Mouse (Mus musculus): ENCODE data around the gene Tmem207.
A peak's percentile ranks its signal among the peaks of the same experiment; 100 is the strongest.
"Not testable (repeated sequence)": the region's sequence is repeated elsewhere in the genome, so short reads cannot be mapped to it uniquely, and the experiment has no call there.

The Tmem207 gene

DNA sequence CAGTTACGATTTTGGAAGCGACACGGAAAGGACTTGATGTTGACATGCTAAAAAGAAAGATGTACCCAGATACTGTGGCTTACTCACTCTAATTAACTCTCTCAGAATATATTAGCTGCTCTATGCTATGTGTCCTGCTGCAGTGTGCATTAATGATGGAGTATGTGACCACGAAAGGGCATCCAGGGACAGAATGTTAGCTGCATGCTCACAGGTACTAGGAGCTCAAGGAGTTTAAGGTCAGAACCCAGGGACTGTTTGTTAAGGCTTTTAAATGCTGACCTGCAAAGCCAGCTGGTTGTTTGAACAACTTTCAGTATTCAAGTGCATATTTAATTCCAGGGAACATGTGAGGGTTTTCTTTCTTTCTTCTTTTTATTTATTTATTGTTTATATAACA is at the start of gene Tmem207:
TSS of gene Tmem207 (minus strand) at position 101 of the 400 bp plus-strand sequence.
- DNase-seq (ENCODE audit: low spot score in 2 of 2): no peak

DNA sequence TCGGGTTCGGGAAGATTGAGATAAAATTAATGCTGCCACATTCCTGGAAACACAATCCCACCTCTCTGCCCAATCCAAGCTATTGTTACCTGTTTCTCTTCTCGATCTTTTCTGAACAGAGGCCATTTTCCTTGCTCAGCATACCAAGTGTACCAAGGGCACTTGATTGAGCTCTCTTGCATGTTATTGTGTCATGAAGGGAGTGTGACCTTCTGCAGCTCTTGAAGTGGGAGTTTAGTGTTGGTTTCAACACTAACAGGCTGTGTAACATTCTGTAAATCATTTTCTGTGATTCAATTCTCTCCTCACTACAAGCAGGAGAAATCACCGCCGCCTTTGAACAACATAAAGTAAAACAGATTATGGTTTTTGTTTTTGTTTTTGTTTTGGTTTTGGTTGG is 47.6 kb upstream of the Tmem207 start:
- no peak for DNase-seq (ENCODE audit: low spot score in 2 of 2)

DNA sequence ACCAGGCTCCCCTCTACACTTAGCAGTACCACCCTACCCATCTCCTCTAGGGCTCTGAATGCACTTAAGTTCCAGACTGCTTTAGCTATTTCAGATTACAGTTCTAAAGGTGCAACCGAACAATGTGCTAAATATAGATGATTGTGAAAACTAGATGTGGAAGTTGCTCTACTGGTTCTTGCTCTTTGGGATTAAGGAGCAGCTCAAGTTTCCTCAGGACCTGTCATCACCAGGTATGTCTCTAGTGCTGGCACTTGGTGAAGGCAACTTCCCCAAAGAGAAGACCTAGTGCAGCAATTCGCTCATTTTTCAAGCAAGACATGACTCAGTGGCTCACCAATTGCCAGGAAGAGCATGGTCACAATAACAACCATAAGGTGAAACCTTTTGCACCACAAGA is 45.3 kb upstream of the Tmem207 start:
- no peak for DNase-seq (ENCODE audit: low spot score in 2 of 2)

DNA sequence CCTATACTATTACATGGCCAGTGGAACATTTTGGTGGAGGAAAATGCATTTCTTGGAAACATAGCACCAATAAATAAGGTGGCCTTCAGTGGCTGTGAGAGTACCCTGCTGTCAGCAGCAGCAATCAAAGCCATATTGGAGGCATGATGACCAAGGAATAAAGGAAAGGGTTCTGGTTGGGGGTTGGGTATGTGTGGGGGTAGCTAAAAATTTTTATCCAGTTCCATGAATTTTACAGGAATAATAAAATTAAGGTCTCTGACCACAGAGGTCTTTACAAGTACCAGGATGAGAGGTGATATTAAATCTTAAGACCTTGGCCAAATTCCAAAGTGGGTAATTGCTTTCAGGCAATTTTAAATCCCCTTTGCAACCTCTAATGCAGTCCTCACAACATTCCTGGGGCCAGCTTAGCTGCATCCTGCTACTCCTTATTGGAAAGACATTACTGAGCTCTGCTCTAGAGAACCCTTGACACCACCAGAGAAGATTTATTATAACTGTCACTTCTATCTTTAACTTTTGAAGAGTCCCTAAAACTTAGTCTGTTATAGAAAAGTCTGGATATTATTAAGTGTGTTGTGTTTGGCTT is 42.9 kb upstream of the Tmem207 start:
- no peak for DNase-seq (ENCODE audit: low spot score in 2 of 2)

DNA sequence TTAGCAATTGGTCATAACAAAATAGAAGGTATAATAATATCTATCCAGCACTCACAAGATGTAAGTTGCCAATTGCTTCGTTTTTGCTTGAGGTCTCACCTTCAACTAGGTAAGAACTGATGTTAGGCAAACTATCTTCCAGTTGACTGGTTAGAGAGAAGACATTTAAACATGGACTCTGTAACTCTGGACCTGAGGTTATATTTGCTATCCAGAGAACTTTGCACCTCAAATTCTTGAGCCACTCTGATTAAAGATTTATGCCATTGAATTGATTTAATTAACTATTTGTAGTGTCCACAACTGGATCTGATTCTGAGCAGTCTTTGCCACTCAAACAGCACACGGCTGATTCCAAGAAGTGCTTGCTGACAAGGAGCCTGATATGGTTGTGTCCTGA is 36.2 kb upstream of the Tmem207 start:
- no peak for DNase-seq (ENCODE audit: low spot score in 2 of 2)

DNA sequence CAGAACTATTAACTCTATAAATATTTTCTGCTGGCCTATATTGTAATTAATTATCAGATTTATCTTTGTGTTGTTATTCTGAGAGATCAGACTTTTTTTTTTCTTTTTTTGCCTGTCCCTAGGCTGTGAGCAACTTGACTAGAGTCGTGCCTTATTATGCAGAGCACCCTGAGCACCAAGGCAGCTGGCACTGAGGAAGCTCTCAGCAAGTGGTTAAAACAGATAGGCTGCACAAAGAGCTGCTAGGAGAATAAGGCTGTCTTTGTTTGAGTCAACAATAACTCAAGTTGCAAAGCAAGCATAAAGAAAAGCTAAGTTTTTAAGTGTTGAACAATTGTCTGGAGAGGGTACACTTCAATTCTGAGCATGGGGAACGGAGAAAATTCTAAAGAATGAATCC is 35.2 kb upstream of the Tmem207 start:
- no peak for DNase-seq (ENCODE audit: low spot score in 2 of 2)

DNA sequence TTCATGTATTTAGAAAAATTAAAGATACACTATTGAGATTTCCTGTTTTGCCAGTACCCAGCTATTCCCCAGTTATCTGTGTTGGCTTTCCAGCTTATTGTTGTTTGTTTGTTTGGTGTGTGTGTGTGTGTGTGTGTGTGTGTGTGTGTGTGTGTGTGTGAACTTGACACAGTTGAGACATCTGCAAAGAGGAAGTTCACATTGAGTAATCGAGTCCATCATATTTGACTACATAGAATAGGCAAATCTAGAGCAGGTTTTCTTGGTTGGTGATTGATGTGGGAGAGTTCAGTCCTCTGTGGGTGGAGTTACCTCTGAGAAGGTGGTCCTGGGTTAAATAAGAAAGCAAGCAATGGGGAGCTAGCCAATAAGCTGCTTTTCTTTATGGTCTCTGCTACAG is 32.2 kb upstream of the Tmem207 start:
- no peak for DNase-seq (ENCODE audit: low spot score in 2 of 2)

DNA sequence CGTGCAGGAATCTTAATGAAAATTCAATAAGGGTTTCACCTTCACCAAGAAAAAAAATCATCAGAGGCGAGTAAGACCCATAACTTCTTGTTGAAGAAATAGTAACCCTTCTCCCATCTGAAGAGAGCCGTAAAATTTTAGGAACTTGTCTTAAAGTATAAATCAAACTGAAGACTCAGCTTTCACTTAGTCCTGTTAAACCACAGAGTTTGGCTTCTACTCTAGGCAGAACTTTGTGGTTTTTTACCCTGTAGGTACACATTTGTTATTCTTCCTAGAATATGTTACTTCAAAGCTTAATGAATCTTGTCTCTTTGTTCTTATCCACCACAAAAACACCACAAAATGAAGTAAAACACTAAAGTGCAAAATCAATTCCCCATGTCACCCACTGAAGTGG is 25.7 kb upstream of the Tmem207 start:
- no peak for DNase-seq (ENCODE audit: low spot score in 2 of 2)

DNA sequence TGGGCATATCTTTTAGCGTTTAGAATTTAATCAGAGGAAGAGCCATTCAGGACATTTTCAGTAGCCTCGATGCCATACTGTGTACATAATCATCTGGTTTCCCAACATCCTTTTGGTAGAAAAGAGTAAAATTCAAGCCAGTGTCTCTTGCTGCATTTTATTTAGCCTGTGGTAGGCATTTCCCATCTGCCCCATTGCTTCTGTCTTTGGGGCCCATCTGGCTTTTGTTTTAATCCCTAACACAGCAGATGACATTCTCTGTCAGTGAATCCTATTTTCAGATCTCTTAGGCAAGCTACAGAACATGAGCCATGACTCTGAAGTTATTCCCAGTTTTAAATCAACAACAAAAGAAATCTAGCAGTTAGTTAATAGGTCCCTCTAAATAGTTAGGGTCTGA is 22.7 kb upstream of the Tmem207 start:
- peak in 1 of 2 experiments; percentile 7 for DNase-seq (ENCODE audit: low spot score in 2 of 2)

DNA sequence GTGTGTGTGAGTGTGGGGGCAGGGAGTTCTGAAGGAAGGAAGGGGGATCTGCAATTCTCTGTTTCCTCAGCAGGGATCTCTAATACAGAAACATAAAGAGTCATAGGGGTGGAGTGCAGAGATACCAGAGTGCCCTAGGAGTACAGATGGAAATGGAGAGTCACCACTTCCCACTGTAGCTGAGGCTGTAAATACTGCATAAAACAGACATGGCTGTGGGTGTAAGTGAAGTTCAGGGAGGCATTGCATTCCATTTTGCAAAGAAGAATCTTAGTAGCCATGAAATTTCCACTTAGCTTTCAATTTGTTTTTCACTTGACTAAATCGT is 20.3 kb upstream of the Tmem207 start:
- DNase-seq (ENCODE audit: low spot score in 2 of 2): no peak

DNA sequence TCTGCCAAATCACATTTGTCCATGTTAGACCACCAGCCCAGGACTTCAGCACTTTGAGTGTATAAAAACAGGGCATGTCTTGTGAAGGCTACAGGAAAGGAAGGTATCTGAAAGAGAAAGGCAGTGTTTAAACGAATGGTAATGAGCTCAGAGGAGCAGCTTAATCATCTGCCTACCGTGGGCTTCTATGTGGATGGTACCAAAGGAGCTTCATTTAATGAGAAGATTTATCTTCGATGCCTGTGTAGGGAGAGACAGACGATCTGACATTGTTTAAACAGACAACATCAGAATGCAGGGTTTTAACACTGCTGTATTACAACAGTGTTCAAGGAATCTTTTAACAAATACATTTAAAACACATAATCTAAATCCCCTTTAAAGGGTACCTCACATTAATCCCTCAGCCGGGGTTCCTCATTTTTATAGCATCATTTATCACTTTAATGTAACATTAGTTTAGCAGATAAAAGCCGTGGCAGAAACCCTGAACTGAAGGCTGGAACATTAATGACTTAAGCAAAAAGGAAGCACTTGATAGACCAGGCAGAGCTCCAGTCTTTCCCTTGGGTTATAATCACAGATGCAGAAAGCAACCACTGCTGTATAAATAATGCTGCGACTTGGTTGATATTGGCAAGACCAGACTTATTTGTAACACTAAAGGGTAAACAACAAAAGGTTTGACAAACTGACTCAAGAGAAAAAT is 19.8 kb upstream of the Tmem207 start:
- no peak for DNase-seq (ENCODE audit: low spot score in 2 of 2)

DNA sequence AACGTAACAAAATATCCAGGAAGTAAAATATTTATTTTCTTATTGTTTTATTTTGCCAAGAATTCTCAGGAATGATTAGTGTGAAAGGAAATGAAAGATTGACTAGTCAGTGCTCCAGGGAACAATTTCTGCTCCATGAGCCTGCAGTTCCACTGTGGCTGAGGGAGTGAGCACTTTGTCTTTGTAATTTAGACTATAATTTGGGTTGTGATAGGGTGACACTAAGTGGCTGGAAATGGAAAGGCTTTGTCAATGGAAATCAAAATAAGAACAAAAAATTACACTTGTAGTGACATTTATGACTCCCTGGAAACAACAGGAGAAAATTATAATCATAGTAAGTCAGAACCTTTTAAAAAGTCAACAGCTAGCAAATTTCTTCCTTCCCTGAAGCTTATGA is 5.7 kb upstream of the Tmem207 start:
- no peak for DNase-seq (ENCODE audit: low spot score in 2 of 2)

DNA sequence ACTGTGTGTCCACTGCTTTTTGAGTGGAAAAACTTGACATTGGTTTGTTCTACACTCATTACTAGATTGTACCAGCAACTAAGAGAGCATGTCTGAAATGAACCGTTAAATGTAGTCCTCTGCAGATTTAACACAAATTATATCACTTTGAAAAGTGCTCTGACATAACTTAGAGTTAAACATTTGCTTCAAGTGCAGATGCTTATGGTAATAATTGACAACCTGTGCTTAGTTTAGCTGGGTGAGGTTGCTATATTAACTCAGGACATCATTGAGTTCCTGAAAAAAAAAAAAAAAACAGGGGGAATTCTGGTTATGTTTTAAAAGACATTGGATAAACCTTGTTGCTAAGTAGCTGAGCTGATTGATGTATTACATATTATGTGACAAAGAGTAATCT is 3.9 kb upstream of the Tmem207 start:
- DNase-seq (ENCODE audit: low spot score in 2 of 2): no peak

DNA sequence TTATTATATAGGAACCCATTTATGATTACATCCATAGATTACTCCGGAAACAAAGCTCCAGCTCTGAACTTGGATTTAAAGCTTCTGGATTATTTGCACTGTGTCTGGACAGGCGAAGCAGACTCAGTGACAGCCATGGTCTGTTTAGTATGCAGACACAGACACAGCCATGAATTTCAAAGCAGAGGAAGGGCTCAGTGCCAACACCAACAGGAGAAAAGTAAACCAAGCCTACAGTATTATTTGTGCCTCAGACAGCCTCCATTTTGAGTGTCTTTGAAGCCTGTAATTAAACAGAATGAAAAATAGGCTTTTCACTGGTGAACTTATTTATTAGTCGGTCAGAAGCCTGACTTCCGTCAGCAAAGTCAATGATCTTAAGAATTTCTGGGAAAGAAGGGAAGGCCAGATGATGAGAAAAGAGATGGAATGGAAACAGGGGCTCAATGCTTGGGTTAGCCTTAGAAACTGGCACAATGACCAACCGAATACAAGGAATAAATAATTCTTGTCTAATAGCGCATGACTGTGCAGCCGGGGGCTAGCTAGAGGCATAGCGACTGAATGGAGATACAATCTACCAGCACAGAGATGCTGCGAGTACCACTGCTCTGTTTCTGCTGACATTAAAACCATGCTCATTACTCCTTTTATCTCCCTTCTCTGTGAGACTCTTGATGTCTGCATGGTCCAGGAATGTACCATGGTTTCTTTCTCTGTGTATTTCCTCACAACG is 1.5 kb upstream of the Tmem207 start:
- peak; percentile 6 to 44 for DNase-seq (ENCODE audit: low spot score in 2 of 2)

DNA sequence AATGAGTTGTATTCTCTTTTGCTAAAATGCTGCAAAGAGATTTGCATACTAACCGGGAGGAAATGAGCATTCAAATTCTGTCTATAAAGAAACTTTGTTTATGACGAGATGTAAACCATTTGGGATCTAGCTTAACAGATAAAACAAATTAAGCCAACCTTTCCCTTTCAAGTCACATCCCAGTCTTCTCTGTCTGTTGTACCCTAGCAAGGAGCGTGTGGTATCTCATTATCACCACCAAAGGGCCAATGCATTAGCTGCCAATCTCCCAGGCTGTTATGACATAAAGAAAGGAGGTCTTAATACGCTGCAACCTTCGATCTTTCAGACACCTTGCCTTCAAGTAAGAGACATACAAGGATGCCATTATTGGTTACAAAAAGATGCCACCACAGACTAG is 737 bp downstream of the Tmem207 start:
- no peak for DNase-seq (ENCODE audit: low spot score in 2 of 2)

DNA sequence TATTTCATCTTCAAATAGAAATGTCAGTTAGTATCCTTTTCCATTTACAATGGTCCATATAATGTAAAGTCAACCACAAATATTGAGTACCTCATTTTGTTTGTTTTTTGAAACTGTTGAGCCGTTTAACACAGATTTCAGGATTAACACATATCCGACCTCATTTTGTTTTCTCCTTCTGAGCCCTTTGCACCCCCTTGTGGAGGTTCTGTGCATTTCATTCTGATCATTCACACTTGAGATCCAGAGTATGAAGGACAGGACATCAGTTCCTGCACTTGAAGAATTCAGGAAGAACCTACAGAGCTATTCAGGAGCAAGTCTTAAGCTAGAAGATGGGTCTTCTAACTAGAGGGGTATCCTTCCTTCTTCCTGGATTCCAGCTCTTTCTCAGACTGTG is 7.0 kb downstream of the Tmem207 start:
- DNase-seq (ENCODE audit: low spot score in 2 of 2): no peak

DNA sequence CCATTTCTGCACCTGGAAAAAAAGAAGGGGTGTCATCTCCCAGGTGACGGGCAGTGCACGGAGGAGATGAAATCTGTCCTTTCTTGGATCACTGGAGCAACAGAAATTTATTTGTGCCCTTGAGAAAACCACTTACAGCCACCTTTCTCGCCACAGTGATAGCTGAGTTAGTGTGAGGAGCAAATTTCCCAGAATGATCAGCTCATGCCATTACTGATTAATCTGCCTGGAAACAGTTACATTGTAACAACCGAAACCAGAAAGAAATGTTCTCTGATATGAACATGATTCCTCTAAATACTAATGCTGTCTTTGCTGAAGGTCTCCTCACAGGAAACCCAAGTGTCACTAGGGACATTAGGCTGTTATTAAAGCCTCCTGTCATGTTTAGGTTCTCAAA is 21.6 kb downstream of the Tmem207 start:
- no peak for DNase-seq (ENCODE audit: low spot score in 2 of 2)

DNA sequence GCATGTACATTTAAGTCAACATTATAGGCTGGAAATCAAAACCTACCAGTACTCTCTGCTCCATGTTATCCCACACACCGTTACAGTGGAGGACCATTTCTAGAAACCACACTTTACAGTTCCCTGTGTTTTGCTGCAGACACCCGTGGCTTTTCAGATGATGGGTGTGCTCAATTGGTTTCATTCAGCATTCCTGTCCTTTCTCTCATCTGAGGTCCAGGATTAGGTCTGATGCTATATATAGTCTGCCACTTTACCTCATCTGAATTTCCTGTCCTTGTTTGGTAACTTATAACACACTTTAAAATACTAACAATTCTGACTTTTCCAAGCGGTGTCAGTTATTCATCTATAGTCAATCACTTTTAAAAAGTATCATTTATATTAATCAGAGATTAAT is 25.8 kb downstream of the Tmem207 start:
- no peak for DNase-seq (ENCODE audit: low spot score in 2 of 2)

DNA sequence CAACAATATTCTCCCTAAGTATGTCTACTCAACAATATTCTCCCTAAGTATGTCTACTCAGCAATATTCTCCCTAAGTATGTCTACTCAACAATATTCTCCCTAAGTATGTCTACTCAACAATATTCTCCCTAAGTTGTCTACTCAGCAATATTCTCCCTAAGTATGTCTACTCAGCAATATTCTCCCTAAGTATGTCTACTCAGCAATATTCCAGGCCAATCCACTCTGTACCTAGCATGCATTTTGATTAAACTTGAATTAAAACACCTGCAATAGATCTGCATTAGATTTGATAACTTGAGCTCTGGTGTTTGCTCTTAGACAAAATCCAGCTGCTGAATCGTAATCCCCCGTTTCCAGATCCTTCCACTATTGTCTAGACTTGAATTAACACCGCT is 26.9 kb downstream of the Tmem207 start:
- DNase-seq (ENCODE audit: low spot score in 2 of 2): not testable (repeated sequence)

DNA sequence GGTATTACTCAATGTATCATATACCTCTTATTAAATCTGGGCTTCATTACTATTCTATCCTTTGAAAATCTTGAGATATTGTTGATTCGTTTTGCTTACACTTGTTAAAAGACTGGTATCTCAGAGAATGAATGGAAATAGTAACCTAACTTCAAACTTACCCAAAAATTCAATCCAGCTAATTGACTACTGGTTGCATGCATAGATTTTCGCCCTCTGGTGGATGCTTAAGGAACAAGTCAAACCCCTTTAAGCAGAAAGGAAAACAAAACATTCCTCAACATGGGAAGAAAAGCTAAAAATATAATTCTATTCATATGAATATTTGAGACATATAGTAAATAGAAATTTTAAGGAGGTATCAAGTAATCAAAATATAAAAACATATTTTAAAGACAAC is 30.8 kb downstream of the Tmem207 start:
- no peak for DNase-seq (ENCODE audit: low spot score in 2 of 2)

DNA sequence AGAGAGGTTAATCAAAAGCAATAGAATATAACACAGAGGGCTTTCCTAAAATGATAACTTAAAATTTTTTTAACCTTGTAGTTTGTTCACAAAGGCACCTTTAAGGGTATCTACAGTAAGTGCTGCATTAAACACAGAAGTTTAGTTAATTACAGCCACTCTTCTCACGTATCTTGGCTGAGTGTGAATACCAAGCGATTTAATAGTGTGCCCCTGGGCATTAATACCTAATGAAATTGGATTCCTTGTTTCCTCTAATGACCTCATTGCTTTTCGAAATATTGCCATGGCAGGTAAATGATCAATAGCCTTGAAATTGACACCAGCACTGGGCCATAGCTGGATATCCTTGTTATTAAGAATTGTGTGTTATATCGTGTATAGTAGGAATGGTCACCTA is 55.3 kb downstream of the Tmem207 start:
- no peak for DNase-seq (ENCODE audit: low spot score in 2 of 2)

DNA sequence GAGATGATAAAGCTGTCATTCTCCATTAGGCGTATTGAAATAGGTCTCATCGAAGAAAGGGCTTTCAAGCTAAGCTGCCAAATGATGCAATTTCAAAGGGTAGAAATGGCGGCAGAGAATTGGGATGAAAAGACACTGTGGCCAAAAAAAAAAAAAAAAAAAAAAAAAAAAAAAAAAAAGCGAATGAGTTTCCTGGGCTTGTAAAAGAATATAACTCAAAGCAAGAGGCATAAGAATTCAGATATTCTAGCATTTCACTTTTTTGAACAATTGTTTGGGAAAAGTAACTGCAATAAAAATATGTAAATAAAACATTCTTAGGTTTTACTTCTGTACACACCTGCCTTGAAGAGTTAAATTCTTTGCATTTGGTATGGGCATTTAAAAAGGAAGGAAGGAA is 60.0 kb downstream of the Tmem207 start:
- no peak for DNase-seq (ENCODE audit: low spot score in 2 of 2)

DNA sequence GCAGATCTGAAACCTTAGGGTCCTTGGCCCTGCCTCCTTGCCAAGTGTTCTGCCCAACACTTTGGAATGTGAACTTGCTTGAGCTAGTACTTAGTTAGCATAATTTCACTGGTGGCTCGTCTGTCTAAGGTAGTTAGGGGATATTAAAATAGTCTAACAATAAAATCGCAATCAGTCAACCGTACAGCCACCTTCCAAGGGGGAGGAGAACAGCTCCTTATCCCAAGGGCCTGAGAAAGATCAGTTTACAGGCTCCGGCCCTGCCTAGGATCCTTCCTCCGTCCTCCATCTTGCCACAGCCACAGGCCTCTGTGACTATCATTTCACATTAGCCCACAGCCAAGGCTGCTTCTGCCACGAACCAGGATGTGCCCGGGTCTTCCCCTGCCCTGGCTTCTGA is 63.7 kb downstream of the Tmem207 start, which contains the start of gene Cldn16:
TSS of gene Cldn16 (plus strand) at position 301 of the 400 bp plus-strand sequence.
- DNase-seq (ENCODE audit: low spot score in 2 of 2): no peak
